Mouse (Mus musculus) midbrain, postnatal 0 days (tissue): ENCODE measurements at regions not wholly inside any gene's neighbourhood (a gene's known extent, or its start where the extent isn't known, plus 50 kb on each side); places are given as distances from the start of the nearest gene placed in this dataset.
"Not testable (repeated sequence)": the region's sequence is repeated elsewhere in the genome, so short reads cannot be mapped to it uniquely, and the experiment has no call there.

ENCODE experiments used
- ATAC-seq: fragments of 200-750 bp; cut with Nextera tagmentation; 2 replicates; pipeline ENCODE4 v1.8.0; 2017; ENCODE audit warnings: moderate number of reproducible peaks, mild to moderate bottlenecking, moderate TSS enrichment, moderate library complexity; ENCODE audit not compliant: low FRiP score
- DNase-seq: peaks from one replicate; pipeline ENCODE4 v3.0.0-alpha.2; 2015; ENCODE audit warnings: low spot score
- H3K27ac ChIP-seq: fragments of 300-500 bp; sonication (generic); 2 replicates; pipeline ENCODE4 v1.5.1; 2014; ENCODE audit warnings: low read depth, mild to moderate bottlenecking, low read length, mixed read lengths
- H3K27me3 ChIP-seq: fragments of 300-500 bp; sonication (generic); 2 replicates; pipeline ENCODE4 v1.6.1; 2014; ENCODE audit warnings: low read length, control low read depth, mixed read lengths; ENCODE audit not compliant: insufficient read depth
- H3K36me3 ChIP-seq: fragments of 300-500 bp; sonication (generic); 2 replicates; pipeline ENCODE4 v1.6.1; 2014; ENCODE audit warnings: low read length, control low read depth, mixed read lengths; ENCODE audit not compliant: insufficient read depth
- H3K4me1 ChIP-seq: fragments of 300-500 bp; sonication (generic); 2 replicates; pipeline ENCODE4 v1.6.1; 2014; ENCODE audit warnings: mild to moderate bottlenecking, control low read depth, antibody characterized with exemption, low read length, mixed read lengths; ENCODE audit not compliant: insufficient read depth
- H3K4me2 ChIP-seq: fragments of 300-500 bp; sonication (generic); 2 replicates; pipeline ENCODE4 v1.6.1; 2014; ENCODE audit warnings: low read depth, mild to moderate bottlenecking, low read length, mixed read lengths; ENCODE audit not compliant: poor library complexity, severe bottlenecking
- H3K4me3 ChIP-seq: fragments of 300-500 bp; sonication (generic); 2 replicates; pipeline ENCODE4 v1.5.1; 2014; ENCODE audit warnings: low read depth, mild to moderate bottlenecking, low read length, moderate library complexity
- H3K9ac ChIP-seq: fragments of 300-500 bp; sonication (generic); replicated peaks from 2 replicates; pipeline ENCODE4 v1.6.1; 2014; ENCODE audit warnings: mild to moderate bottlenecking, low read length, moderate library complexity, mixed read lengths; ENCODE audit not compliant: poor library complexity, severe bottlenecking
- H3K9me3 ChIP-seq: fragments of 300-500 bp; sonication (generic); 2 replicates; pipeline ENCODE4 v1.6.1; 2016; ENCODE audit warnings: low read length, control low read depth
- CTCF ChIP-seq: IDR thresholded peaks from 2 replicates; pipeline ENCODE4 v1.5.1; 2016; ENCODE audit warnings: antibody characterized with exemption, mild to moderate bottlenecking
- WGBS: fragments of 180-500 bp; shearing (Covaris S2); extraction: QIAGEN DNeasy Blood & Tissue Kit; methylation state at CpG from one replicate; pipeline ENCODE4 v1.1.7; 2014; 5-methylcytosine and 5-hydroxymethylcytosine counted together

- ATAC-seq (no peak), DNase-seq (no peak)
- no peaks in the 10 kb centered on the region for H3K36me3 ChIP-seq
- no peak overlapping the region for H3K4me3 ChIP-seq
- H3K4me1 ChIP-seq: no peaks in the 10 kb centered on the region
- no peak overlapping the region for H3K27ac ChIP-seq
- H3K27me3 ChIP-seq: no peaks in the 10 kb centered on the region
- no peaks in the 10 kb centered on the region for H3K9me3 ChIP-seq
- H3K9ac ChIP-seq: no peak overlapping the region
- TF ChIP-seq CTCF: no peak
- no peak overlapping the region for H3K4me2 ChIP-seq
These were observed 1101.5 kb downstream of the Galc start for GRCm38 (mm10) chr12:97157748-97158147.

DNA sequence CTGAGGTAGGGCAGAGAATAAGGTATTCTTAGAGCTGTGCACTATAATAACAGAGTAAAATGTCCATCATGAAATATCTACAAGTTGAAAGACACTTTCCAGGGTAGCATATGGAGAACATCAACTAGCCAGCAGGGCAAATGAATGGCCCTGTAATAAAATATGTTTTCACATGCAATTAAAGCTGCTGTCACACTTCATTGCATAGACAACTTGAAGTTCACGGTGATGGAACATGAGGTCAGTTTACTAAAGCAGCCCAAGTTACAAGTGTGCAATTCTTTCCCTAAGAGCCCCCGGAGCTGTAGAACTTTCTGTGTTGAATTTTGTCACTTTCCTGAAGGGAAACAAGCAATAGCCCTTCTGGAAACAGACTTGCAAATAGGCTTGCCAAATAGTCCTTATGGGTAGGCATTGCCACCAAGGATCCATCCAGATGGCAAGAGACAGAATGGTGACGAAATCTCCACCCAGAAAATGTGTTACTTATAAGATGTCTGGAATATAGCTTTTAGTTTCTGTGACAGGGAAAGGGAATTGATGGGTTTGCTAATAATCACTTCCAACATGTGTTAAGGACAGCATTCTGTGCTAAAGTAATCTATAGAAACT lies 1102.7 kb downstream of the Galc start:
- no peaks in the 10 kb centered on the region for H3K4me1 ChIP-seq
- DNase-seq (peak; percentile 23), ATAC-seq (no peak)
- H3K4me3 ChIP-seq: no peak overlapping the region
- H3K4me2 ChIP-seq: no peak overlapping the region
- H3K27ac ChIP-seq: no peak overlapping the region
- no peaks in the 10 kb centered on the region for H3K27me3 ChIP-seq
- TF ChIP-seq CTCF: no peak
- WGBS: 85% methylated on average over 3 of the region's 3 CpGs
- no peaks in the 10 kb centered on the region for H3K9me3 ChIP-seq
- no peaks in the 10 kb centered on the region for H3K36me3 ChIP-seq
- no peak overlapping the region for H3K9ac ChIP-seq

DNA sequence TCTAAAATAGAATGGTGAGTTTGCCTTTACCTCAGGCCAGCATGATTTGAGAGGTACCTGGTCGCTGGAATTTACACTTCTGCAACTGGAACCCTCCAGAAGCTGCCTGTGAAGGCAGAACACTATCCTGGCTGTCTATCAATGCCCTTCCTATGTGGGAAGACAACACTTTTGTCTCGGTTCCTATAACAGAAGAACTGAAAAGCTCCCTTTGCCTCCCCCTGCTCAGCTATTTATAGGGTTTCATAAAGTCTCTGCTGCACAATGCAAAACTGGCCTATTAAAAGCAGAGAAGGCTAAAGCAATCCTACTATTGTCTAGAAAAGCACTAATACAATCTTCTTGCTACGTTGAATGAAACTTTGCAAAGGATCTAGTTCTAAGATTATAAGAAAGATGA lies 1116.5 kb downstream of the Galc start:
- Histone ChIP-seq H3K27ac (no peak overlapping the region), H3K9me3 (no peaks in the 10 kb centered on the region), H3K4me2 (no peak overlapping the region), H3K4me3 (no peak overlapping the region), H3K4me1 (no peaks in the 10 kb centered on the region), H3K27me3 (no peaks in the 10 kb centered on the region), H3K36me3 (no peaks in the 10 kb centered on the region), H3K9ac (no peak overlapping the region)
- TF ChIP-seq CTCF: no peak
- DNase-seq (no peak), ATAC-seq (no peak)
- 58% methylated on average over 3 of the region's 3 CpGs for WGBS

DNA sequence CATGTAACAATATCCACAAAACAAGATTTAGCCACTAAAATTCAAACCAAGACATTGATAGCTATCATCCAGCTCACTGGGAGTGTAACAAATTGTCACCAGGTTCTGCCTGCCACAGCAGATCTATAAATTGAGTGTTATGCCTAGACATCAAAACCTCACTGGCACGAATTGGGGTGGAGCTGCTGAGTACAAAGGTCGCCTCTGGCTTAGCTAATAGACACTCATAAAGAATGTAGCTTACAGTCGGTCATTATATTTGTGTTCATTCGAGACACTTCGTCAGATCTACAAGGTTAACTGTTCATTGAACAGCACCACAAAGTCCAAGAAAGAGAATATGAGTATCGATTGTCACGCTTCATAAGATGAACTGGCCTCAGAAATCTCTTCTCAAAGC lies 1121.3 kb downstream of the Galc start:
- H3K27me3 ChIP-seq: no peaks in the 10 kb centered on the region
- H3K4me1 ChIP-seq: no peaks in the 10 kb centered on the region
- WGBS: 77% methylated on average over 7 of the region's 7 CpGs
- H3K27ac ChIP-seq: no peak overlapping the region
- H3K4me3 ChIP-seq: no peak overlapping the region
- H3K9ac ChIP-seq: no peak overlapping the region
- DNase-seq (no peak), ATAC-seq (no peak)
- no peaks in the 10 kb centered on the region for H3K9me3 ChIP-seq
- H3K4me2 ChIP-seq: no peak overlapping the region
- no peaks in the 10 kb centered on the region for H3K36me3 ChIP-seq
- no peak for TF ChIP-seq CTCF

- ATAC-seq (no peak), DNase-seq (peak; percentile 77)
- Histone ChIP-seq H3K4me3 (no peak overlapping the region), H3K27me3 (no peaks in the 10 kb centered on the region), H3K9me3 (no peaks in the 10 kb centered on the region), H3K4me2 (no peak overlapping the region), H3K27ac (no peak overlapping the region), H3K36me3 (no peaks in the 10 kb centered on the region), H3K9ac (no peak overlapping the region), H3K4me1 (no peaks in the 10 kb centered on the region)
- peak; percentile 74 for TF ChIP-seq CTCF
These were observed 1129.0 kb downstream of the Galc start for GRCm38 (mm10) chr12:97130276-97130675.

GRCm38 (mm10) chr12:97090577-97091214 lies 1168.6 kb downstream of the Galc start:
- peak; percentile 1 for DNase-seq

GRCm38 (mm10) chr12:97061352-97061895 lies 1197.8 kb downstream of the Galc start:
- H3K9ac ChIP-seq, H3K27ac ChIP-seq, H3K4me2 ChIP-seq, H3K27me3 ChIP-seq, H3K4me1 ChIP-seq, H3K9me3 ChIP-seq, DNase-seq, H3K4me3 ChIP-seq, H3K36me3 ChIP-seq: not testable (repeated sequence)
- ATAC-seq: peak; percentile 100
- 86% methylated on average over 10 of the region's 13 CpGs for WGBS

More at GRCm38 (mm10) chr12:97090577-97091214, 1168.6 kb downstream of the Galc start:
- 32% methylated on average over 2 of the region's 2 CpGs for WGBS
- Histone ChIP-seq H3K27ac (no peak overlapping the region), H3K27me3 (no peaks in the 10 kb centered on the region), H3K9ac (no peak overlapping the region), H3K4me3 (no peak overlapping the region), H3K36me3 (no peaks in the 10 kb centered on the region), H3K4me2 (no peak overlapping the region), H3K4me1 (0 out of 2 replicates have a peak, but pooled peaks cover 2% of the 10 kb centered on the region), H3K9me3 (no peaks in the 10 kb centered on the region)
- ATAC-seq: no peak
- no peak for TF ChIP-seq CTCF
